Mouse (Mus musculus): Measurements from ENCODE around the gene D930020B18Rik. TPM values are rescaled to one million over a fixed set of nuclear protein-coding genes. Genes with fewer than 3 reads are reported as not detected.

The D930020B18Rik gene
- total and polyA plus RNA-seq, 3 experiments, result 0.61 to 0.65 TPM; not detected in 1

DNA sequence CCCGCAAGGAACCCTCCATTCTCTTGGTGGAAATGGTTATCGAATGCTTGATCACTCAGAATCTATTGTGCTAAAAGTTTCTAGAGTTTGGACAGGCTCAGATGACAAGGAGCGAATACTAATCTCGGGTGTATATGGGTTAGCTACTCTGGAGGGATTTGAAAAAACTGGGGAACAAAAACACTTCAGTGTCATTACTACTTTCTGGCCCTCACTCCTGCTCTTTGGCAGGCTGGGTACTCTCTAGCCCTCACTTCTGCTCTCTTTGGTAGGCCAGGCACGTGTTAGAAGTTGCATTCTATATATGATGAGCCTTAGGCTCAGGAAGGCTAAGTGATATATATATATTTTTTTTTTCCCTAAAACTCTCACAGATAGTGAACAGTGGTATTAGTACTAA is 1.8 kb upstream of the D930020B18Rik start:
- Histone ChIP-seq H3K36me3 (ENCODE audit: control insufficient read depth in 1 of 2, insufficient read depth in 2 of 2, low read length in 2 of 2) (peaks cover 0 to 27% of the 10 kb centered on the region in 2 experiments; a peak in 2 of 4 replicates), H3K9ac (ENCODE audit: control insufficient read depth, low read depth, low read length, poor library complexity, severe bottlenecking) (no peak overlapping the region), H3K4me3 (ENCODE audit: control insufficient read depth in 1 of 2, insufficient read depth in 1 of 2, low read depth in 2 of 2, low read length in 2 of 2) (no peak overlapping the region), H3K27ac (ENCODE audit: control insufficient read depth, low read depth, low read length) (no peak overlapping the region), H3K9me3 (replicated peaks; ENCODE audit: insufficient read depth, low read length) (no peaks in the 10 kb centered on the region), H3K4me1 (ENCODE audit: control insufficient read depth in 1 of 2, insufficient read depth in 2 of 2, low read length in 2 of 2) (peaks cover 10 to 23% of the 10 kb centered on the region in 2 experiments), H3K79me2 (ENCODE audit: control insufficient read depth, insufficient read depth, low read length, poor library complexity) (peaks cover 8% of the 10 kb centered on the region), H3K27me3 (ENCODE audit: control insufficient read depth in 1 of 2, insufficient read depth in 2 of 2, low read length in 2 of 2) (no peaks in the 10 kb centered on the region)
- TF ChIP-seq MAZ (IDR thresholded peaks at IDR 0.05; ENCODE audit: low read depth, low read length) (no peak), TCF12 (IDR thresholded peaks at IDR 0.05; ENCODE audit: low read depth, low read length) (no peak), POLR2A (IDR thresholded peaks at IDR 0.05; ENCODE audit: control insufficient read depth in 1 of 2, insufficient read depth in 1 of 2, low read depth in 1 of 2, low read length in 2 of 2, poor library complexity in 1 of 2) (no peak), ZMIZ1 (IDR thresholded peaks at IDR 0.05; ENCODE audit: low read depth, low read length) (no peak), CTCF (IDR thresholded peaks at IDR 0.05 in 2 of 3, conservative IDR thresholded peaks at IDR 0.05 in 1 of 3; ENCODE audit: control insufficient read depth in 1 of 3, insufficient read depth in 1 of 3, low read depth in 2 of 3, low read length in 3 of 3, poor library complexity in 1 of 3, severe bottlenecking in 1 of 3) (no peak), USF2 (IDR thresholded peaks at IDR 0.05; ENCODE audit: borderline replicate concordance in 1 of 2, insufficient read depth in 1 of 2, low read depth in 1 of 2, low read length in 2 of 2) (no peak), MEF2A (IDR thresholded peaks at IDR 0.05; ENCODE audit: extremely low read depth, insufficient replicate concordance, low read depth, low read length, poor library complexity, severe bottlenecking) (no peak), MYC (IDR thresholded peaks at IDR 0.05; ENCODE audit: low read depth, low read length) (no peak), ETS1 (IDR thresholded peaks at IDR 0.05; ENCODE audit: low read depth, low read length) (no peak), POLR2AphosphoS5 (IDR thresholded peaks at IDR 0.05; ENCODE audit: borderline replicate concordance, low read depth, low read length) (no peak), POLR2AphosphoS2 (IDR thresholded peaks at IDR 0.05; ENCODE audit: low read length) (no peak), TAL1 (IDR thresholded peaks at IDR 0.05; ENCODE audit: low read length) (no peak)
- no peak for DNase-seq (ENCODE audit: low read depth, low spot score)

DNA sequence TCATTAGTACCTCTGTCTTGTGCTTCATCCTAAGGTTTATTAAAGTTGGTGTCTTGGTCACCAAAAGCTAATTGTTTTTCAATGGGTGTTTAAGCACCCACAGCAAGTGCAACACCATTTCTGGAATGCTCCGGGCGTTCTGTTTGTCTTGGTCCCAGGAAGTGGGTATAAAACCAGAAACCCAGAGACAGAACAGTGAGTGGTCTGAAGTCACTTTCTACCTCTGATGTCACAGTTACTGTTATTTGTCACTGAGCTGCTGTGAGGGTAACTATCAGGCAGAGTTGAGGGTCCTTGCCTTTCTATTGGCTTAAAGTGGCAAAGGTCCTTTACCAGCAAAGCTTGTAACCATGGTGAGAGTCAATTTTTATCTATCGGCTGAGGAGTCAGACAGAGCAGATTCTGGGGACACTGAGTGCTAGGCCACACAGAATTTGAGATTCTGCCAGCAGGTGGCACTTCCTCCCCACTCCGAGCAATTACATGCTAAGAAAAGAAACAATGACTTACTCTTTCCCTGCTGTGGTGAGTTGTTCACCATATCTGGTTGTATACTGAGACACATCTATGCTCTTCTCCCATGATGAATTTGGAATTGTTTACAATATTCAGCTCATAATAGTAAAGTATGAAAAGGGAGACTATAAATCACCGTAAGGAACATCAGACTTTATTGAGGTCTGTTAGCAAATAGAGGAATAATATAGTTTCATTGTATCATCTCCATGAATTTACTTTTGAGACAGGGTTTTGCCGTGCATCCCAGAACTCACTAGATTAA is 1.0 kb upstream of the D930020B18Rik start:
- H3K4me3 ChIP-seq (ENCODE audit: control insufficient read depth in 1 of 2, insufficient read depth in 1 of 2, low read depth in 2 of 2, low read length in 2 of 2), result peak overlapping the region; percentile 63 to 77

More for the DNA sequence above, 1.0 kb upstream of the D930020B18Rik start:
- Histone ChIP-seq H3K9me3 (replicated peaks; ENCODE audit: insufficient read depth, low read length) (no peaks in the 10 kb centered on the region), H3K27me3 (ENCODE audit: control insufficient read depth in 1 of 2, insufficient read depth in 2 of 2, low read length in 2 of 2) (no peaks in the 10 kb centered on the region), H3K4me1 (ENCODE audit: control insufficient read depth in 1 of 2, insufficient read depth in 2 of 2, low read length in 2 of 2) (peaks cover 10 to 23% of the 10 kb centered on the region in 2 experiments), H3K27ac (ENCODE audit: control insufficient read depth, low read depth, low read length) (peak overlapping the region; percentile 78), H3K79me2 (ENCODE audit: control insufficient read depth, insufficient read depth, low read length, poor library complexity) (peaks cover 8% of the 10 kb centered on the region), H3K9ac (ENCODE audit: control insufficient read depth, low read depth, low read length, poor library complexity, severe bottlenecking) (peak overlapping the region; percentile 62), H3K36me3 (ENCODE audit: control insufficient read depth in 1 of 2, insufficient read depth in 2 of 2, low read length in 2 of 2) (peaks cover 0 to 27% of the 10 kb centered on the region in 2 experiments; a peak in 2 of 4 replicates)
- TF ChIP-seq HCFC1 (IDR thresholded peaks at IDR 0.05; ENCODE audit: low read depth, low read length) (peak; percentile 58; the same call in 1 of the 2 replicates), ZNF384 (IDR thresholded peaks at IDR 0.05; ENCODE audit: low read depth, low read length) (peak; percentile 19; the same call in 1 of the 2 replicates), ZKSCAN1 (IDR thresholded peaks at IDR 0.05; ENCODE audit: low read depth, low read length) (no peak), ETS1 (IDR thresholded peaks at IDR 0.05; ENCODE audit: low read depth, low read length) (peak; percentile 33; the same call in 1 of the 2 replicates), GATA1 (IDR thresholded peaks at IDR 0.05; ENCODE audit: low read depth, low read length) (0 out of 2 replicates have a peak, but pooled peaks have one; percentile 19), SIN3A (IDR thresholded peaks at IDR 0.05; ENCODE audit: low read length) (peak; percentile 91), MXI1 (IDR thresholded peaks at IDR 0.05; ENCODE audit: low read depth, low read length) (peak; percentile 79), BHLHE40 (IDR thresholded peaks at IDR 0.05; ENCODE audit: borderline replicate concordance, low read depth, low read length) (no peak), ZC3H11A (IDR thresholded peaks at IDR 0.05; ENCODE audit: low read depth, low read length) (peak; percentile 74), UBTF (IDR thresholded peaks at IDR 0.05; ENCODE audit: borderline replicate concordance, insufficient read depth, low read depth, low read length) (no peak), NRF1 (IDR thresholded peaks at IDR 0.05; ENCODE audit: insufficient read depth, low read depth, low read length, poor library complexity, severe bottlenecking) (no peak), RAD21 (IDR thresholded peaks at IDR 0.05; ENCODE audit: low read depth, low read length) (peak; percentile 91), MYC (IDR thresholded peaks at IDR 0.05; ENCODE audit: low read depth, low read length) (peak; percentile 47; the same call in 1 of the 2 replicates), CHD2 (IDR thresholded peaks at IDR 0.05; ENCODE audit: low read length) (no peak), E2F4 (IDR thresholded peaks at IDR 0.05; ENCODE audit: borderline replicate concordance, low read depth, low read length) (no peak), SMC3 (IDR thresholded peaks at IDR 0.05; ENCODE audit: low read depth, low read length) (peak; percentile 74), JUND (IDR thresholded peaks at IDR 0.05; ENCODE audit: low read depth, low read length) (no peak), USF2 (IDR thresholded peaks at IDR 0.05; ENCODE audit: borderline replicate concordance in 1 of 2, insufficient read depth in 1 of 2, low read depth in 1 of 2, low read length in 2 of 2) (no peak), CTCF (IDR thresholded peaks at IDR 0.05 in 2 of 3, conservative IDR thresholded peaks at IDR 0.05 in 1 of 3; ENCODE audit: control insufficient read depth in 1 of 3, insufficient read depth in 1 of 3, low read depth in 2 of 3, low read length in 3 of 3, poor library complexity in 1 of 3, severe bottlenecking in 1 of 3) (peak; percentile 61 to 94 (median 68))
- DNase-seq (ENCODE audit: low read depth, low spot score), result peak; percentile 90
